Mouse (Mus musculus): ENCODE data around the gene Colq.

Gene Colq

GRCm38 (mm10) chr14:31574903-31575665, 16.1 kb downstream of the Colq start:
- DNase-seq: no peak

DNA sequence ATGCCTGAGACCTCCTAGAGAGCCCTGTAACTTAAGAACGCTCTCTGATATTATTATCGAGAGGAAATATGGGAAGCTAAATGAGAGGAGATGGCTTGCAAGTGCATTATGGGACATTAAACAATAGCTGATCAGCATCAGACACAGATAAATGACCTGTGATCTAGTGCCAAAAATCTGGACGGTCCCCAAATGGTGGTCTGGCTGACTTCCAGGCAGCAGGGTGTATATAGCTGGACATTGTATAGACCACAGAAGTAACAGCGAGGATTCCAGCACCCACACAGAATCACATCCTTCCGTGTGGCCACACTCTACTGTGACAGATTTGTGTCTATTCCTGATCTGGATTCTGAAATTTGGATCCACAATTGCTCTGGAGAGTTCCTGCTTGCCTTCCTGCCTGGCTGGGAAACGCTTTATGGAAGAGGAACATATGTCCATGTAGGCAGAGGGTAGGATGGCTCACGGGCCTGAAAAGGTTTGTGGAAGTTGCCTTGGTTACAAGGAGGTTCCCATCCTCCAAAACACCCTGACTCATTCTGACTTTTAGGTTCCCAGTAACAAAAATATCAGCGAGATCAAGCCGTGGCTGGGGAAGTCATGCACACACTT, 18.5 kb downstream of the Colq start:
- peak; percentile 86 for DNase-seq

- no peak for DNase-seq
Observed at GRCm38 (mm10) chr14:31571419-31571818, 19.7 kb downstream of the Colq start.

- DNase-seq: no peak
Observed at GRCm38 (mm10) chr14:31570131-31570951, 20.8 kb downstream of the Colq start.

GRCm38 (mm10) chr14:31569151-31569631, 22.0 kb downstream of the Colq start:
- peak; percentile 16 for DNase-seq

GRCm38 (mm10) chr14:31565478-31566212, 25.5 kb downstream of the Colq start:
- DNase-seq: no peak

DNA sequence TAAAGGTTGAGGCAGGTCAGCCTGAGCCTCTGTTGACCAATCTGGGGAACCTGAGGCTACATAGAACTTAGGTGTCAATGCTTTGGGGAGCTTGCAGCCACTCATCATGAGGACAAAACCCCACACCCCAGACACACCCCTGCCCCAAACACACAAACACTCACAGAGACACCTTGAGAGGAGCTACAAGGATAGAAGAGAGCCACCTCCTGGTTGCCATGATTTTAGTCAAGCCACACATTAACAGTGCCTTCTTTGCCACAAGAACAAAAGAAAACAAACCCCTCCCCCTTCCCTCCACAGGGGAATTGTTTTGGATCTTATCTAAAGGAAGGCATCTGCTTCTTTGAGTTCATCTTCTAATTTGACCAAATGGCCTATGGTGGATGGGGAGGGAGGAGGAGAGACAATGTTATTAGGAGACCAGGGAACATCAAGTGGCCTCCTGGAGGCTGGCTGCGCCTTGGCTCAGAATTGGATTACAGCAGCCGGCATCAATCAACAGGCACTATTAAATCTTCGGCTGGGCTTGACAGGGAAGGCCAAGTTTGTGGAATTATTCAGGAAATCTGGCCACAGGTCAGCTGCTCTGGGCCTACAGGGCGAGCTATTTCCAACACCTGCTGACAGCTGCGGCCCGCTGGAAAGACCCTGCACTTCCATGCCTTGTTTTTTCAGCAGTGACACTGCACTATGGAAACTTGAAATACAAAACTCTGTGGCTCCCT, 26.5 kb downstream of the Colq start:
- DNase-seq: no peak

- DNase-seq: no peak
Observed at GRCm38 (mm10) chr14:31560886-31561285, 30.3 kb downstream of the Colq start.

DNA sequence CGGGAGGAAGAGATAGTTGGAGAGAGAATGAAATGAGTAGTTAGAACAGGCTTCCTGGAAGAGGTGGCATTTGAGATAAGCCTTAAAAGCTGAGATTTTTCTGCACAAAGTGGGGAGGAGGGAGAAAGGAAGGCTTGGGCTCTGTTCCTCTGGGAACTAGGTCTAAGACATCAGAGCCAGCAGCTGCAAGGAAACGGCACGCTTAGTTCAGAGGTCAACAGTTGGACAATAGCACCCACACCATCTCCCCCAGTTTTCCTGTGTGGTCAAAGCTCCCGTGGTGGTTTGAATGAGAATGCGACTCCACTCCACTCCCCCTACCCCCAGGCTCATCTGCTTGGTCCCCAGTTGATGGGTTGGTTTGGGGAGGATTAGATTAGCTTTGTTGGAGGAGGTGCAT, 31.9 kb downstream of the Colq start:
- no peak for DNase-seq

GRCm38 (mm10) chr14:31557784-31558183, 33.4 kb downstream of the Colq start:
- no peak for DNase-seq

DNA sequence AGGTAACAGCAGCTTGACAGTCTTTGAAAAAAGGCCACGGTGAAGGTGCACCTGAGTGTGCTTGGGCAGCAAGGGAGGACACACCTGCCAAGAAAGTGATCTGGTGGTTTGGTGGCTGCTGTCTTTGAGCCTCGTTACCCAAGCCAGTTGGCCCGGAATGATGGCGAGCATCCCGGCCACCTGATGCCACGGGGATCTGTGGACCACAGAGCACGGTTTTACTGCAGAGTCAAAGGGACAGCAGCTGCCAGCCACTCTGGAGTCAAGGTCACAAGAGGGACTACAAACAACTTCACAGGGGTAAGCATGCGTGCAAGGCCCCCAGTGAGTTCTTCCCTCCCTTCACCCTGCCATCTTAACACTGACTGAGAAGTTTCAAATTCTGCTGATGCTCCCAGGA, 33.9 kb downstream of the Colq start:
- no peak for DNase-seq

GRCm38 (mm10) chr14:31556526-31557260, 34.5 kb downstream of the Colq start:
- DNase-seq: no peak

- DNase-seq: no peak
Observed at GRCm38 (mm10) chr14:31555963-31556434, 35.1 kb downstream of the Colq start.

- no peak for DNase-seq
Observed at GRCm38 (mm10) chr14:31555021-31555420, 36.1 kb downstream of the Colq start.

DNA sequence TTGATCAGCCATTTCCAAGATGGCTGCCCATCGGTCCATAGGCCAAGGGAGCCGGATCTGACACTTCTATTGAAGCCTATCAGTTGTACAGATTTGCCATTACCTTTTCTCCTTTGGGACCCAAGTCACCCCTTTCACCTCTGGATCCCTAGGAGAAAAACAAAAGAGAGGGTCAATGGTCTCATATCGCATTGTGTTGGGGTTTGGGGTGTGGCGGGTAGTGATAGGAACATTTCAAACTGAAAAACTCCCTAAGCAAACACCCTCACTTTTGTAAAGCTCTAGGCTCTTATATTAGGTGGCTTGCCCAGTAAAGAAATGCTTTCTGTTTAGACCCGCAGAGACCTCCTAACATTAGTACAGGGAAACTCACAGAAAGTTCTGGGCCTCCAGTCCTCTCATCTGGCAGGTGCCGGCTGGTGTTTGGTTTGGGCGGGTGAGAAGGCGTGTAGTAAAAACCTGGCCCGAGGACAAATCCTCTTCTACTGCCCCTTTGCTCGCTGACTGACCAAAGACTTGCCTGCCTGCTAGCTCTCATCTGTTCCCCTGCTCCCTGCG, 47.2 kb downstream of the Colq start:
- DNase-seq: no peak

- DNase-seq: no peak
Observed at GRCm38 (mm10) chr14:31537298-31537697, 53.8 kb downstream of the Colq start.

GRCm38 (mm10) chr14:31532656-31533055, 58.5 kb downstream of the Colq start:
- no peak for DNase-seq

DNA sequence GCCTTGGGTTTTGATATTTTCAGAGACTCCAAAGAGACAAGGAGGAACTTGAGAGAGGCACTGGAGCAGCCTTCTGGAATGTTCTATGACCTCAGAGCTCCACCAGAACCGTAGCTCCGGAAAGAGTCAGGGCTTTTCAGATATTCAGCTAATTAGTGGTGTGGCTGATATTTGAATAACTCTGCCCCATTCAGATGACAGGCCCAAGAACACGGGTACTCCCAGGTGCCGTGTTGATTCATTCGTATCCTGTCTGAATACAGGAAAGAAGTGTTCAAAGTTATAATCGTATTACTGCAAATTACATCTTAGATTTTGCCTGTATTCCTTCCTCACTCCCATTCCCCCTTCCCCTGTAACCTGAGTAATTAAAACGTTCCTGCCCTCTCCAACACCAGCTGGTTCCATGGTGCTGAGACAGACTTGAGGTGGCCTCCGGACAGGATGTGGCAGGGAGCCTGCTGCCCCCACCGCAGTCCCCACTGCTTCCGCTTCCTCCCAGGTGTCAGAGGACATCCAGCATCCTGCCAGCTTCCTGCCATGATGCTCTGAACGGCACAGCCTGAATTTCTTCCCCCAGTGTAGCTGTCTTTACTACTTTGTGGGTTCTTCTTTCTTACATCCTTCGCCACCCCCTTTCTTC, 59.5 kb downstream of the Colq start:
- no peak for DNase-seq

- no peak for DNase-seq
Observed at GRCm38 (mm10) chr14:31530847-31531246, 60.3 kb downstream of the Colq start.

DNA sequence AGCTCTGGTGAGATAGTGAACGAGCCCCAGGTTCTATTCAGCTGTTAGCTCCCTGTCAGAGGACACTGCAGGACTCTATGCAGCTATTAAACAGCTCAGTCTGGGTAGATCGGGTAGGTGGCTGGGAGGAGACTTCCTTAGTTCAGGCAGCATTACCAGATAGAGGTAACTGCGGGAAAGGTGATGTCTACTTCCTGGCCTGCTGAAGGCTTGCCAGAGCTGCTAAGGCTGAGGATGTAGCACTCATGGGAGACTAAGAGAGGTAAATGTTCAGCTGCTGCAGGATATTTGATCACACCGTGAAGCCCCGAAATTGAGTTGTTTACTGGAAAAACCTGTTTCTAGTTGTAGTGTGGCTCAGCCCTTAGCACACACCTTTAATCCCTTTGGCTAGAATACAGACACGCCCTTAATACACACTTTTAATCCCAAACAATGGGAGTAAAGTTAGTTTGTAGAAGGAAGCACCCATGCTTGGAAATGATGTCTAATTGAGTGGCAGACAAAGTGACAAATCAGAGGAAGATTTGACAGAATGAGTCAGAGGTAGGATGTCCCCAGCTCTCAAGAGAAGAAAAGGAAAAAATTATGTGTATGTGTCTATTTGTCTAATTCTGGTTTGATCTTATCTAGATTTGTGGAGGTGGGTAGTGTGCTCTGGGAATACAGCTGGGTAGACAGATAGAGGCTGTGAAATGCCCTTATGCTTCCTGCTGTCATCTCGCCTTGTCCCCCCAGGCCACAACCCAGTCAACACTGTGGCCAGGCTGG, 65.9 kb downstream of the Colq start:
- DNase-seq: no peak
